Mouse (Mus musculus) bone marrow, adult 2 months (tissue): ENCODE data around the gene Itga8. TPM values are rescaled to one million over a fixed set of nuclear protein-coding genes. Genes with fewer than 3 reads are reported as not detected.

Experiments
- H3K27ac ChIP-seq: fragments of 200-500 bp; 2 replicates; pipeline ENCODE4 v1.5.1; 2012; ENCODE audit warnings: low read depth, mild to moderate bottlenecking, control low read depth, inconsistent platforms, low read length; ENCODE audit not compliant: control insufficient read depth, poor library complexity, insufficient read depth
- H3K4me1 ChIP-seq: fragments of 200-500 bp; 2 replicates; pipeline ENCODE4 v1.6.1; 2011; ENCODE audit warnings: low read length; ENCODE audit not compliant: control insufficient read depth, insufficient read depth
- H3K4me3 ChIP-seq: fragments of 200-500 bp; replicated peaks from 2 replicates; pipeline ENCODE3; 2011; ENCODE audit warnings: mild to moderate bottlenecking, low read depth, low read length, control low read depth; ENCODE audit not compliant: control insufficient read depth
- CTCF ChIP-seq: fragments of 200-500 bp; IDR thresholded peaks from 2 replicates; pipeline ENCODE4 v1.5.1; 2011; ENCODE audit warnings: low read length, control low read depth; ENCODE audit not compliant: control insufficient read depth, insufficient read depth
- POLR2A ChIP-seq: fragments of 200-500 bp; IDR thresholded peaks from 2 replicates; pipeline ENCODE4 v1.6.1; 2011; ENCODE audit warnings: low read depth, mild to moderate bottlenecking, control low read depth, low read length, borderline replicate concordance; ENCODE audit not compliant: control insufficient read depth
- WGBS: fragments of 180-500 bp; shearing (Covaris S2); methylation state at CpG from one replicate; pipeline ENCODE4 v1.1.7; 2018; 5-methylcytosine and 5-hydroxymethylcytosine counted together
- polyA plus RNA-seq: library from polyadenylated mRNA; stranded (reverse); fragments of >200 nt; gene quantifications from 2 replicates; pipeline ENCODE4 v1.2.4, GENCODE M21; 2011; ENCODE audit warnings: low replicate concordance; ENCODE audit not compliant: missing spikeins, insufficient read depth, insufficient read length

Itga8 gene
- polyA plus RNA-seq, 1 experiment, result 1.4 TPM

DNA sequence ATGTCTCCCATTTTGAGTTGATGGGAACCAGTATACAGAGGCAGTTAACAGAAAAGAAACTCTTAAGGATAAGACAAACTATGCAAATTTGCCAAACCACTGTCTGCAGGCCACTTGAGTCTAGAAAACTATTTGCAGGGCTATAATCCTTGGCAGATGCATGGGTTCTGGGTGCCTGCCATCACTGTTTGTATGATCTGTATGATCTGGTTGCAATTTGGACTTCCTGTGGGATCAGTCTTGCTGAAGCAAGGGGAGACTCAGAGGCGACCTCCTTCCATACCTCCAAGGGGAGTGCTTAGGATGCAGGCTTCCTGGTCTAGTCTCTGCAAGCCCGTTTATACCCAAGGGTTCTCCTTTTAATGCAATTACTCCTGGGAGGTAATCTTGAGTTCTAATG is 155.1 kb downstream of the Itga8 start:
- 43% methylated on average over 2 of the region's 2 CpGs for WGBS
- Histone ChIP-seq H3K4me1 (no peaks in the 10 kb centered on the region), H3K4me3 (no peak overlapping the region), H3K27ac (no peak overlapping the region)
- TF ChIP-seq POLR2A (no peak), CTCF (no peak)

DNA sequence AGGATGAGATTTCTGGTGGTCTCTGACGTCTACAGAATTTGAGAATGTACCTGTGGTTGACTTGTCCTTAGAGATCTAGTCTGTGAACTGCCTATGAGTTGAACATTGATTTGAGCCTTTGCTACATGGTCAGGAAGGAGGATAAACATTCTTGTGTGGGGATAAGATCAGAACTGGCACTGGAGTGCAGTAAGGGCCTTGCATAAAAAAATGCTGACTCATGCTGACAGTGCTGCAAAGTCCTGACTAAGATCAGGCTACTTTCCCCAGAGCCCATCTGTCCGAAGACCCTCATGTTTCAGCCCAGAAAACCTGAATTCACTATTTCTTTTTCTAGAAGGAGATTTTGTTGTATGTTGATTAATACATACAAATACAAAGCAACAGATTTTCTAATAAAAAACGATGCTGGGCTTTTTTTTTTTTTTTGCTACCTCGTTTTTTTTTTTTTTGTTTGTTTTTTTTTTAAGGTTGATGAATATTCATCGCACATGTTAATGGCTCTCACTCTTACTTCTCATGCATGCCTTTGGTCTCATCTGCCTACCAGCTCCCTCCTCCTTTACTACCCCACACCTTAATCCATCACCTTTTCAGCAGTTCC is 162.9 kb downstream of the Itga8 start:
- 72% methylated on average over 5 of the region's 5 CpGs for WGBS

GRCm38 (mm10) chr2:12126580-12126979 is 175.1 kb downstream of the Itga8 start:
- Histone ChIP-seq H3K4me1 (no peaks in the 10 kb centered on the region), H3K4me3 (no peak overlapping the region), H3K27ac (no peak overlapping the region)
- TF ChIP-seq CTCF, result no peak
- no peak for TF ChIP-seq POLR2A

More for the DNA sequence above, 162.9 kb downstream of the Itga8 start:
- Histone ChIP-seq H3K4me3 (no peak overlapping the region), H3K27ac (no peak overlapping the region), H3K4me1 (no peaks in the 10 kb centered on the region)
- TF ChIP-seq CTCF (no peak), POLR2A (no peak)

DNA sequence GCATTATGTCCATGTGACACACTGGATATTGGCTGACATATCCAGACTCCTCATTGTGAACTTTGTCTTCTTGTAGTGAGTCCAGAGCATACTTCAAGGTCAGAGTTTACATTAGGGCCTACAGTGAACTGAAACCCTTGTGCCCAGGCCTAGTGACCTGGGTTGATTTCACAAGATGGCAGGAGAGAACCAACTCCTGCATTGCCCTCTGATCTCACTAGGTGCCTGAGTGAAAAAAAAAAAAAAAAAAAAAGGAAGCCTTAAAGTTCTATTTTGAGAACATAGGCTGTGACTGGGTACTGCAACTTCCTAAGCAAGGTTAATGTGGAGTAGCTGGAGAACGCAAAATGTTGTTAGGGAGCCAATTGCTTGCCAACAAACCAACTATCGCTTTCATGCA is 186.2 kb downstream of the Itga8 start:
- Histone ChIP-seq H3K4me1 (no peaks in the 10 kb centered on the region), H3K4me3 (no peak overlapping the region), H3K27ac (no peak overlapping the region)
- TF ChIP-seq CTCF (no peak), POLR2A (no peak)
- 35% methylated on average over 2 of the region's 2 CpGs for WGBS

- Histone ChIP-seq H3K4me3 (no peak overlapping the region), H3K4me1 (no peaks in the 10 kb centered on the region), H3K27ac (no peak overlapping the region)
- 75% methylated on average over 3 of the region's 3 CpGs for WGBS
- no peak for TF ChIP-seq POLR2A
- TF ChIP-seq CTCF, result no peak
These were observed 192.4 kb downstream of the Itga8 start for GRCm38 (mm10) chr2:12109306-12109705.

- no peak for TF ChIP-seq POLR2A
- TF ChIP-seq CTCF, result no peak
- no peak overlapping the region for H3K27ac ChIP-seq
- WGBS, result 56% methylated on average over 2 of the region's 2 CpGs
- H3K4me1 ChIP-seq, result no peaks in the 10 kb centered on the region
- no peak overlapping the region for H3K4me3 ChIP-seq
These were observed 193.4 kb downstream of the Itga8 start for GRCm38 (mm10) chr2:12108306-12108705.

GRCm38 (mm10) chr2:12107265-12107664 is 194.5 kb downstream of the Itga8 start:
- WGBS, result 64% methylated on average over 2 of the region's 2 CpGs
- Histone ChIP-seq H3K4me1 (no peaks in the 10 kb centered on the region), H3K27ac (no peak overlapping the region), H3K4me3 (no peak overlapping the region)
- no peak for TF ChIP-seq CTCF

- H3K27ac ChIP-seq, result no peak overlapping the region
- WGBS, result 80% methylated on average over 1 of the region's 1 CpGs
- H3K4me1 ChIP-seq, result no peaks in the 10 kb centered on the region
- TF ChIP-seq POLR2A, result no peak
- no peak for TF ChIP-seq CTCF
- H3K4me3 ChIP-seq, result no peak overlapping the region
These were observed 198.5 kb downstream of the Itga8 start for GRCm38 (mm10) chr2:12103183-12103582.

GRCm38 (mm10) chr2:12092203-12092984 is 209.3 kb downstream of the Itga8 start:
- whole genome bisulfite sequencing, result 85% methylated on average over 7 of the region's 7 CpGs
- no peak for TF ChIP-seq POLR2A
- no peak for TF ChIP-seq CTCF
- H3K4me1 ChIP-seq, result no peaks in the 10 kb centered on the region
- no peak overlapping the region for H3K27ac ChIP-seq
- H3K4me3 ChIP-seq, result no peak overlapping the region
